Mouse (Mus musculus): ENCODE data around the gene Krt24. TPM values are rescaled to one million over a fixed set of nuclear protein-coding genes. Genes with fewer than 3 reads are reported as not detected.

The Krt24 gene
- polyA plus RNA-seq, 1 experiment from 2014 or later: not detected

DNA sequence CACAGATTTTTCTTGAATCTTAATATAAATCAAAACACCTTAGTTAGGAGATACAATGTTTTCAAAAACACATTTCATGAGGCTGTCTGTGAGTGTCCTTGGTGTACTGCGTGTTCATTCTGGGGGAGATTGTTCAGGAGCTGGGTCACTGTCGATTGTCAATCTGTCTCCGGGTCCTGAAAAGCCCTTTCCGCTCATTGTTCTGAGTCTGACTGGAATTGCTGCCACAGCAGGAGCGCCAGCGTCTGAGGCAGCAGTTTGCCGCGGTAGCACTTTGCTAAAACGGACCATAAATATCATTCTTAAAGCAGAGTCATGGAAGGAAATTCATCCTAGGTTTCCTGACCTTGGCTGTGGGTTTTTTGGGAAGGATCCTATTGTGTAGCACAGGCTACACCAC is 19.3 kb downstream of the Krt24 start:
- H3K4me1 ChIP-seq (replicated peaks; ENCODE audit: control insufficient read depth, insufficient read depth, low read length): no peaks in the 10 kb centered on the region
- 15% methylated on average over 9 of the region's 9 CpGs for WGBS
- H3K27ac ChIP-seq: no peak overlapping the region
- DNase-seq (ENCODE audit: low spot score) (no peak), ATAC-seq (ENCODE audit: low FRiP score) (no peak)
- H3K36me3 ChIP-seq (replicated peaks; ENCODE audit: control insufficient read depth, insufficient read depth): no peaks in the 10 kb centered on the region
- no peak overlapping the region for H3K9ac ChIP-seq
- H3K4me3 ChIP-seq (replicated peaks; ENCODE audit: low read length): no peak overlapping the region
- no peak overlapping the region for H3K4me2 ChIP-seq (replicated peaks)
- no peaks in the 10 kb centered on the region for H3K27me3 ChIP-seq (ENCODE audit: control insufficient read depth, insufficient read depth, low read length)
- H3K9me3 ChIP-seq (ENCODE audit: control insufficient read depth, low read length): no peaks in the 10 kb centered on the region

GRCm38 (mm10) chr11:99265220-99265619 is 19.8 kb downstream of the Krt24 start:
- Histone ChIP-seq H3K4me2 (replicated peaks) (no peak overlapping the region), H3K9ac (no peak overlapping the region), H3K27me3 (ENCODE audit: control insufficient read depth, insufficient read depth, low read length) (no peaks in the 10 kb centered on the region), H3K9me3 (ENCODE audit: control insufficient read depth, low read length) (no peaks in the 10 kb centered on the region), H3K36me3 (replicated peaks; ENCODE audit: control insufficient read depth, insufficient read depth) (no peaks in the 10 kb centered on the region), H3K27ac (no peak overlapping the region), H3K4me1 (replicated peaks; ENCODE audit: control insufficient read depth, insufficient read depth, low read length) (no peaks in the 10 kb centered on the region), H3K4me3 (replicated peaks; ENCODE audit: low read length) (no peak overlapping the region)
- no peak for DNase-seq (ENCODE audit: low spot score)
- WGBS: 76% methylated on average over 9 of the region's 9 CpGs
- no peak for ATAC-seq (ENCODE audit: low FRiP score)

DNA sequence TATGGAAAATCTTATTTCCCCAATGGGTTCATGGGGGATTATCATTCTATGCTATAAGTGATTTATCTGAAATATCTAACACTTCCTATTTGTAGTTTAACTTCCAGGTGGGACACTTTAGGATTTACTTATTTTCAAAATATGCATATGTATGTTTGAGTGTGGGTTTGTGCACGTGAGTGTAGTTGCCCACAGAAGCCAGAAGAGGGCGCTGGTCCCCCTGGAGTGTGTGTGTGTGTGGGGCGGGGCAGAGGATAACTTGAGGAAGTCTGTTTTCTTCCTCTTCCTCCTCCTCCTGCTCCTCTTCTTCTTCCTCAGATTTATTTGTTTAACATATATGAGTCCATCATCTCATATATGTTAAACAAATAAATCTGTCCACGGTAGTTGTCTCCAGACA is 28.8 kb downstream of the Krt24 start:
- H3K27me3 ChIP-seq (ENCODE audit: control insufficient read depth, insufficient read depth, low read length): no peaks in the 10 kb centered on the region
- H3K4me3 ChIP-seq (replicated peaks; ENCODE audit: low read length): no peak overlapping the region
- no peaks in the 10 kb centered on the region for H3K9me3 ChIP-seq (ENCODE audit: control insufficient read depth, low read length)
- H3K4me2 ChIP-seq (replicated peaks): no peak overlapping the region
- DNase-seq (ENCODE audit: low spot score) (no peak), ATAC-seq (ENCODE audit: low FRiP score) (no peak)
- 0 out of 2 replicates have a peak, but pooled peaks cover 3% of the 10 kb centered on the region for H3K4me1 ChIP-seq (replicated peaks; ENCODE audit: control insufficient read depth, insufficient read depth, low read length)
- H3K27ac ChIP-seq: no peak overlapping the region
- H3K9ac ChIP-seq: no peak overlapping the region
- H3K36me3 ChIP-seq (replicated peaks; ENCODE audit: control insufficient read depth, insufficient read depth): no peaks in the 10 kb centered on the region
- WGBS: 79% methylated on average over 4 of the region's 4 CpGs

- no peak overlapping the region for H3K4me2 ChIP-seq (replicated peaks)
- ATAC-seq (ENCODE audit: low FRiP score) (no peak), DNase-seq (ENCODE audit: low spot score) (no peak)
- no peak overlapping the region for H3K27ac ChIP-seq
- no peaks in the 10 kb centered on the region for H3K27me3 ChIP-seq (ENCODE audit: control insufficient read depth, insufficient read depth, low read length)
- WGBS: 96% methylated on average over 8 of the region's 8 CpGs
- H3K36me3 ChIP-seq (replicated peaks; ENCODE audit: control insufficient read depth, insufficient read depth): no peaks in the 10 kb centered on the region
- 0 out of 2 replicates have a peak, but pooled peaks cover 3% of the 10 kb centered on the region for H3K4me1 ChIP-seq (replicated peaks; ENCODE audit: control insufficient read depth, insufficient read depth, low read length)
- H3K4me3 ChIP-seq (replicated peaks; ENCODE audit: low read length): no peak overlapping the region
- no peaks in the 10 kb centered on the region for H3K9me3 ChIP-seq (ENCODE audit: control insufficient read depth, low read length)
- H3K9ac ChIP-seq: no peak overlapping the region
These were observed 29.7 kb downstream of the Krt24 start for GRCm38 (mm10) chr11:99255316-99255715.

GRCm38 (mm10) chr11:99253893-99254292 is 31.2 kb downstream of the Krt24 start:
- 0 out of 2 replicates have a peak, but pooled peaks cover 3% of the 10 kb centered on the region for H3K4me1 ChIP-seq (replicated peaks; ENCODE audit: control insufficient read depth, insufficient read depth, low read length)
- H3K4me2 ChIP-seq (replicated peaks): no peak overlapping the region
- H3K9me3 ChIP-seq (ENCODE audit: control insufficient read depth, low read length): no peaks in the 10 kb centered on the region
- H3K27me3 ChIP-seq (ENCODE audit: control insufficient read depth, insufficient read depth, low read length): no peaks in the 10 kb centered on the region
- ATAC-seq (ENCODE audit: low FRiP score) (no peak), DNase-seq (ENCODE audit: low spot score) (no peak)
- no peak overlapping the region for H3K27ac ChIP-seq
- H3K9ac ChIP-seq: no peak overlapping the region
- no peak overlapping the region for H3K4me3 ChIP-seq (replicated peaks; ENCODE audit: low read length)
- no peaks in the 10 kb centered on the region for H3K36me3 ChIP-seq (replicated peaks; ENCODE audit: control insufficient read depth, insufficient read depth)
- WGBS: 67% methylated on average over 2 of the region's 2 CpGs

DNA sequence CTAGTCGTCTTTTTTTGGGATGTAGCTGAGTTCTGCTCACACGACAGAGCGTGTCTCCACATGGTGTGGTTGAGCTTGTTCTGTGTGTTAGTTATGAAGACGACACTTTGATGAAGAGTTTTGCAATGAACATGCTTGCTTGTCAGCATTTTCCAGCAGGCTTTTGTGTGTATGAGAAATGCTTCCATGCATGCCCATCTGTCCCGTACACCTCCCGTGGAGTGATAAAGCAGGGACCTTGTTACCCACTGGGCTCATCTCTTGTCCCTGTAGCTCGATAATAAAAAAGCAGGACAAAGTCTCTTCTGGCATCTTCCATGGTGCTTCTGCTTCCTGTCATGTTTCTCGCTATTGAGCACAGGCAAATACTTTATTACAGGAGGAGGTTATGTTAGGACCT is 32.4 kb downstream of the Krt24 start:
- DNase-seq (ENCODE audit: low spot score): no peak

DNA sequence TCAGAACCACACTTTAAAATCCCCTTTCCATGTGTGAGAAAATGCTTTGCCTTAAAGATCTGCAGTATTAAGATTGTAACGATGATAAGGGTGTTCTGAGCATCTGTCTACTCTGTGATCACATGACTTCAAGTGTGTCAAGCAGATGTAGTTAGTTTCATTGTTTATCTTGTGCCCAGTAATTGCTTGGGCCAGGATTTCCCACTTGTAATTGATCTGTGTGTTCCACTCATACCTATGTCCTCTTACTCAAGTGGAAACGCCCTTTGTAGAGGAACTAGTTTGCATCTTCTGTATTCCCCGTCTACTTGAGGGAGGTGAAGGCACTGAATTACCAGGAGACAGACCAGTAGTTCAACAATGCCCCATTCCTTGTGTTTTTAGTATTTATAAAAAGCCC is 34.4 kb downstream of the Krt24 start:
- DNase-seq (ENCODE audit: low spot score) (no peak), ATAC-seq (ENCODE audit: low FRiP score) (no peak)
- Histone ChIP-seq H3K27me3 (ENCODE audit: control insufficient read depth, insufficient read depth, low read length) (no peaks in the 10 kb centered on the region), H3K36me3 (replicated peaks; ENCODE audit: control insufficient read depth, insufficient read depth) (no peaks in the 10 kb centered on the region), H3K4me2 (replicated peaks) (no peak overlapping the region), H3K27ac (no peak overlapping the region), H3K4me1 (replicated peaks; ENCODE audit: control insufficient read depth, insufficient read depth, low read length) (0 out of 2 replicates have a peak, but pooled peaks cover 3% of the 10 kb centered on the region), H3K4me3 (replicated peaks; ENCODE audit: low read length) (no peak overlapping the region), H3K9ac (no peak overlapping the region), H3K9me3 (ENCODE audit: control insufficient read depth, low read length) (no peaks in the 10 kb centered on the region)
- WGBS: 79% methylated on average over 3 of the region's 3 CpGs

More for the DNA sequence above, 32.4 kb downstream of the Krt24 start:
- no peak overlapping the region for H3K4me2 ChIP-seq (replicated peaks)
- 0 out of 2 replicates have a peak, but pooled peaks cover 3% of the 10 kb centered on the region for H3K4me1 ChIP-seq (replicated peaks; ENCODE audit: control insufficient read depth, insufficient read depth, low read length)
- H3K9ac ChIP-seq: no peak overlapping the region
- no peak overlapping the region for H3K27ac ChIP-seq
- H3K27me3 ChIP-seq (ENCODE audit: control insufficient read depth, insufficient read depth, low read length): no peaks in the 10 kb centered on the region
- H3K36me3 ChIP-seq (replicated peaks; ENCODE audit: control insufficient read depth, insufficient read depth): no peaks in the 10 kb centered on the region
- ATAC-seq (ENCODE audit: low FRiP score): no peak
- no peaks in the 10 kb centered on the region for H3K9me3 ChIP-seq (ENCODE audit: control insufficient read depth, low read length)
- H3K4me3 ChIP-seq (replicated peaks; ENCODE audit: low read length): no peak overlapping the region
- 52% methylated on average over 8 of the region's 8 CpGs for WGBS

DNA sequence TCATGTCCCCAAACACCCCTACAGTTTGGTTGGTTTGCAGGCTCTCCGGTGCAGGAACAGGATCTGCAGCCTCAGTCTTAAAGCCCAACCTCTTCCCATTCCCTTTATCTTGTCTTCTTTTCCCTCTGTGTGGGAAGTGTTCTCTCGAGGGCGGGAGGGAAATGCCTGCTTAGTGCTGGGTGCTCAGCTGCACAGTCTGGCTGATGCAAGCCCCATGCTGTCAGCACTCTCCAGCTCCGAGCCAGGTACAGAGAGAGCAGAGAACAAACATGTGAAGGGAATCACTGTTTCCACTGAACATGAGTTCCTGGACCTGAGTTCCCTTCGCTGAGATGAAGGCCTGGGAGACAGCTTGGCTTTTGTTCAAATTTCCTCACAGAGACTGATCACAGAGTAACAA is 34.8 kb downstream of the Krt24 start:
- Histone ChIP-seq H3K9ac (no peak overlapping the region), H3K36me3 (replicated peaks; ENCODE audit: control insufficient read depth, insufficient read depth) (no peaks in the 10 kb centered on the region), H3K27ac (no peak overlapping the region), H3K27me3 (ENCODE audit: control insufficient read depth, insufficient read depth, low read length) (no peaks in the 10 kb centered on the region), H3K4me2 (replicated peaks) (no peak overlapping the region), H3K4me1 (replicated peaks; ENCODE audit: control insufficient read depth, insufficient read depth, low read length) (0 out of 2 replicates have a peak, but pooled peaks cover 3% of the 10 kb centered on the region), H3K4me3 (replicated peaks; ENCODE audit: low read length) (no peak overlapping the region), H3K9me3 (ENCODE audit: control insufficient read depth, low read length) (no peaks in the 10 kb centered on the region)
- DNase-seq (ENCODE audit: low spot score) (no peak), ATAC-seq (ENCODE audit: low FRiP score) (no peak)
- 56% methylated on average over 5 of the region's 5 CpGs for WGBS

DNA sequence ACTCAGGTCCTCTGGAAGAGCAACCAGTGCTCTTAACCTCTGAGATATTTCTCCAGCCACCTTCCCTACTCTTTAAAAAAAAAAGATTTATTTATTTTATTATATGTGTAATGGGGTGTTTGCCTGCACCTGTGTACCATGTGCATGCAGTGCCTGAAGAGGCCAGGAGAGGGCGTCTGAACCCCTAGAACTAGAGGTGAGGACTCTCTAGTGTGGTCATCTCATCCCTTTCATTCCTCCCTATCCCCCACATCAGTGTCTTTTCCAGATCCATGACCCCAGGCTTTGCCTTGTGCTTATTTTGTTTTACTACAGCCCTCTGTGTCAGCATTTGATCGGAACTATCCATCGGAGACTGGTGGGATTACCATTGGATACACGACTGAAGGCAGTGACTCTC is 35.9 kb downstream of the Krt24 start:
- no peak for DNase-seq (ENCODE audit: low spot score)

DNA sequence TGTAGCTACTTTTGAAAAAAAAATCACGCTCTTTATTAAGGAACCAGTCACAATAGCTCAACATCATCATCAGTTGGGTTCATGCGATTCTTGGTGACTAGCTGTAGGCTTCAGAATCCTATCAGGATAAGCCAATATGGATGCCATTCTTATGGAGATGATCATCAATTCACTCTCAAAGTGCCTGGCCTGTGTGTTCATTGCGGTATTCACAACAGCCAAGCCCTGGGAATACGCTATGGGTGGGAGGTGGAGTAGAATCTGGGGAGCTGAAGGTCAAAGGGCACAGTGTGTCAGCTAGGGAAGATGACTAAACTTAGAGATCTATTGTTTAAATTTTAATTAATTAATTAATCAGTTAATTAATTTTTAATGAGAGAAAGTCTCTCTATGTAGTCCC is 37.1 kb downstream of the Krt24 start:
- Histone ChIP-seq H3K4me3 (replicated peaks; ENCODE audit: low read length) (no peak overlapping the region), H3K9me3 (ENCODE audit: control insufficient read depth, low read length) (no peaks in the 10 kb centered on the region), H3K27ac (no peak overlapping the region), H3K4me1 (replicated peaks; ENCODE audit: control insufficient read depth, insufficient read depth, low read length) (0 out of 2 replicates have a peak, but pooled peaks cover 3% of the 10 kb centered on the region), H3K36me3 (replicated peaks; ENCODE audit: control insufficient read depth, insufficient read depth) (no peaks in the 10 kb centered on the region), H3K9ac (no peak overlapping the region), H3K27me3 (ENCODE audit: control insufficient read depth, insufficient read depth, low read length) (no peaks in the 10 kb centered on the region), H3K4me2 (replicated peaks) (no peak overlapping the region)
- WGBS: 92% methylated on average over 4 of the region's 4 CpGs
- ATAC-seq (ENCODE audit: low FRiP score) (no peak), DNase-seq (ENCODE audit: low spot score) (no peak)

More for the DNA sequence above, 35.9 kb downstream of the Krt24 start:
- Histone ChIP-seq H3K4me3 (replicated peaks; ENCODE audit: low read length) (no peak overlapping the region), H3K4me1 (replicated peaks; ENCODE audit: control insufficient read depth, insufficient read depth, low read length) (0 out of 2 replicates have a peak, but pooled peaks cover 3% of the 10 kb centered on the region), H3K27me3 (ENCODE audit: control insufficient read depth, insufficient read depth, low read length) (no peaks in the 10 kb centered on the region), H3K36me3 (replicated peaks; ENCODE audit: control insufficient read depth, insufficient read depth) (no peaks in the 10 kb centered on the region), H3K9me3 (ENCODE audit: control insufficient read depth, low read length) (no peaks in the 10 kb centered on the region), H3K9ac (no peak overlapping the region), H3K4me2 (replicated peaks) (no peak overlapping the region), H3K27ac (no peak overlapping the region)
- ATAC-seq (ENCODE audit: low FRiP score): no peak
- WGBS: 62% methylated on average over 4 of the region's 4 CpGs

Data from hindbrain, embryonic 14.5 days (tissue).